Mouse (Mus musculus): ENCODE measurements around the gene Clmn.

DNA sequence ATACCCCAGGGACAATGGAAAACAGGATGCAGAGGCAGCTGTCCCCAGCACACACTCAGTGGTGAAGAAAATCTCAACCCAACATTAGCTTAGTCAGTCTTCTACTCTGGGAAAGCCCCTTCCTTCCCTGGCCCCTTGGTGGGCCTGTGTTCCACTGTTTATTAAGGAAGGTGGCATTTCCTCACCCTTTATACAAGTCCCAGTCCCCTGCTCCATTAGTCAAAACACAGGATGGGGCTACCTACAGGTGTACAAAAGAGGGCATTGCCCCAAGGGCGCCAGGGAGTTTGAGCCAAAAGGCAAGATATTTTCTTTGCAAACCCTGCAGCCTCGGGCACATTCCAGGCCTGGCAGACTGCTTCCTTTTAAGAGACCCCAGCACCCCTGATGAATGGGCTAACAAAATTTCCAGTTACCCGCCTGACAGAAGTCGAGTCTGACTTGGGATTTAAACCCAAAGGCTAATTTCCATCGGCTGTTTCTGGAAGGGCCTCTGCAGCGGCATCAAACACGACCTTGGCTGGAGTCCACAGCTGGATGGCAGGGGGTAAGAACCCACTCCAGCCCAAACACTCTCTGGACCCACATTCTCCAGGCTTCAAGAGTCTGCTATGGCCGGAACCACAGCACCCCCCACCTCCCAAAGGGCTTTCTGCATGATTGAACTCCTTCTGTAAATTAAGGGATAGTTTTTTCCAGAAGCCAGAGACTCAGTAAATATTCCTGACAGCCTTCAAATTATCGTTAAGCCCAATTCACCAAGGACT, 63.2 kb downstream of the Clmn start:
- TF ChIP-seq CTCF (IDR thresholded peaks at IDR 0.05; ENCODE audit: low read depth) (no peak), EP300 (IDR thresholded peaks at IDR 0.05; ENCODE audit: low read depth) (no peak)

All from heart, postnatal 0 days (tissue).